In the genomic region with DNA sequence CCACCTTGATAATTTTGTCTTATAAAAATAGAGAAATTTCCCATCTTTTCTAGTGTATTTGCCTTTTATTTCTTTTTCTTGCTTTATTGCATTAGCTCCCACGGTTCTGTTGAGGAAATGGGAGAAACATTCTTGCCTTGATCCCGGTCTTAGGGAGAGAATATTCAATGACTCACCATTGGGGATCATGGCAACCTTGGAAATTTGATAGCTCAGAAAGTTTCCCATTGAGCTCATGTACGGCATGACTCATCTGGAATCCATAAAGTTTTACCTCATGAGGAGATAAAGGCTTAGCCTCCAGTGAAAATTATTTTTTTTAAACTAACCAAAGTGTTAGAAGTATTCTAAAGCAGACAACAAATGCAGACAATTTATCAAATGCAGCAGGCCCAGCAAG, we compare ENCODE assay signal across 22 mouse cellular contexts. TPM values are rescaled to one million over a fixed set of nuclear protein-coding genes. Genes with fewer than 3 reads are reported as not detected.
"Had no signal": no experiment of that assay in that cellular context is flagged by ENCODE, and none has a peak within 500 bp of the region (broad histone marks: within the 10 kb centered on the region; RNA-seq: fewer than 3 reads in every experiment).

No protein-coding gene starts in this region.

- H3K4me2 ChIP-seq: kidney, embryonic 15.5 days; limb, embryonic 12.5 days; limb, embryonic 15.5 days; liver, embryonic 11.5 days; lung, embryonic 14.5 days; midbrain, embryonic 12.5 days; midbrain, embryonic 15.5 days; neural tube, embryonic 12.5 days; neural tube, embryonic 15.5 days had no signal

- H3K4me3 ChIP-seq: kidney, embryonic 15.5 days; left cerebral cortex, adult 2 months; limb, embryonic 12.5 days; limb, embryonic 15.5 days; midbrain, embryonic 12.5 days; midbrain, embryonic 15.5 days; neural tube, embryonic 12.5 days; neural tube, embryonic 15.5 days had no signal

- H3K9me3 ChIP-seq: kidney, embryonic 15.5 days; limb, embryonic 12.5 days; limb, embryonic 15.5 days; midbrain, embryonic 12.5 days; midbrain, embryonic 15.5 days; neural tube, embryonic 12.5 days; neural tube, embryonic 15.5 days had no signal

- H3K4me1 ChIP-seq: kidney, embryonic 15.5 days; limb, embryonic 12.5 days; limb, embryonic 15.5 days; midbrain, embryonic 12.5 days; midbrain, embryonic 15.5 days; neural tube, embryonic 12.5 days; neural tube, embryonic 15.5 days had no signal

- H3K27ac ChIP-seq: kidney, embryonic 15.5 days; left cerebral cortex, adult 2 months; limb, embryonic 12.5 days; limb, embryonic 15.5 days; liver, embryonic 14.5 days; macrophage; midbrain, embryonic 12.5 days; midbrain, embryonic 15.5 days; neural tube, embryonic 12.5 days; neural tube, embryonic 15.5 days had no signal

- H3K36me3 ChIP-seq: kidney, embryonic 15.5 days; limb, embryonic 12.5 days; limb, embryonic 15.5 days; midbrain, embryonic 12.5 days; midbrain, embryonic 15.5 days; neural tube, embryonic 12.5 days; neural tube, embryonic 15.5 days had no signal

- DNase-seq: kidney, postnatal 10 days; kidney, postnatal 36 days; layer of hippocampus, postnatal 36 days; liver, postnatal 0 days; lung, embryonic 14.5 days; right cerebral cortex, adult 18-20 months; right cerebral cortex, postnatal 25 days; thymus, adult 18-20 months; thymus, postnatal 14 days; thymus, postnatal 4 days had no signal

- ATAC-seq: liver, postnatal 0 days; lung, postnatal 0 days; midbrain, embryonic 15.5 days had no signal

- H3K9ac ChIP-seq: kidney, embryonic 15.5 days; limb, embryonic 12.5 days; limb, embryonic 15.5 days; liver, embryonic 14.5 days; liver, postnatal 0 days; lung, embryonic 14.5 days; midbrain, embryonic 12.5 days; midbrain, embryonic 15.5 days; neural tube, embryonic 12.5 days; neural tube, embryonic 15.5 days had no signal

- H3K27me3 ChIP-seq: kidney, embryonic 15.5 days; limb, embryonic 12.5 days; limb, embryonic 15.5 days; midbrain, embryonic 12.5 days; midbrain, embryonic 15.5 days; neural tube, embryonic 12.5 days; neural tube, embryonic 15.5 days had no signal

RNA-seq across cellular contexts. Expression of gene Zfp536, which starts 27.7 kb away (rescaled TPM):
- polyA plus RNA-seq: liver, embryonic 14.5 days; liver, postnatal 0 days; macrophage had no signal
